26 mouse cellular contexts compared by ENCODE assay signal in the genomic region with DNA sequence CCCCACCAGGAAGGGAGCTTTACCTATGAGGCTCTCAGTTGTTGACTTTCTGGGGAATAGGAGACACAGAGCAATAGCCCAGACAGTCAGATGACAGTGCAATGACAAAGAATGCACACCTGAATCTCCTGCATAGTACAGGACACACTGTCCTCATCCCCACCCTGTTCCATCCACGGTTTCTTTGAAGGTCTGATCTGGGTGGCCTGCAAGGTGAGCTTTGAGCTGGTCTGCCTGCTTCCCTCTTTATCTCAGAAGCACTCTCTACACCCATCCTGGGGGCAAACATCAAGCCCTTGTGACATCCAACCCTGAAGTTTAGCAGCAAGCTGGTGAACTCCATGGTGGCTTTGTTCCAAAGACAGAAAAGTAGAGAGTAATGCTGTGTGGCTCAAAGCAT. TPM values are rescaled to one million over a fixed set of nuclear protein-coding genes. Genes with fewer than 3 reads are reported as not detected.
DNase-seq lines count a peak whose midpoint lies in the region; ATAC-seq and TF ChIP-seq lines count a peak whose summit lies in the region.
"Had no signal": no experiment of that assay in that cellular context is flagged by ENCODE, and none has a peak within 500 bp of the region (broad histone marks: within the 10 kb centered on the region; RNA-seq: fewer than 3 reads in every experiment).

No protein-coding gene starts in this region.

- no peak for TF ChIP-seq EP300 in liver, embryonic 14.5 days (IDR thresholded peaks at IDR 0.05; ENCODE audit: low read depth)

- WGBS in limb, embryonic 15.5 days = 63% methylated on average over 1 of the region's 1 CpGs
- WGBS in limb, embryonic 10.5 days = 85% methylated on average over 1 of the region's 1 CpGs
- 11% methylated on average over 1 of the region's 1 CpGs for WGBS in liver, embryonic 14.5 days (ENCODE audit: insufficient replicate concordance)
- WGBS in liver, embryonic 11.5 days = 59% methylated on average over 1 of the region's 1 CpGs
- 35% methylated on average over 1 of the region's 1 CpGs for WGBS in liver, embryonic 16.5 days (ENCODE audit: insufficient replicate concordance)
- 74% methylated on average over 1 of the region's 1 CpGs for WGBS in hindbrain, embryonic 11.5 days

- H3K9me3 ChIP-seq in limb, embryonic 15.5 days = no peaks in the 10 kb centered on the region
- H3K9me3 ChIP-seq in limb, embryonic 10.5 days (replicated peaks) = no peaks in the 10 kb centered on the region
- H3K9me3 ChIP-seq in liver, embryonic 14.5 days (ENCODE audit: control insufficient read depth, low read length) = no peaks in the 10 kb centered on the region
- H3K9me3 ChIP-seq in liver, embryonic 11.5 days (ENCODE audit: control insufficient read depth, low read length) = no peaks in the 10 kb centered on the region
- no peaks in the 10 kb centered on the region for H3K9me3 ChIP-seq in liver, embryonic 16.5 days (replicated peaks; ENCODE audit: control insufficient read depth, low read length)
- no peaks in the 10 kb centered on the region for H3K9me3 ChIP-seq in hindbrain, embryonic 11.5 days (ENCODE audit: control insufficient read depth, low read length)
- H3K9me3 ChIP-seq: embryonic facial prominence, embryonic 13.5 days; embryonic facial prominence, embryonic 15.5 days; forebrain, embryonic 10.5 days; forebrain, embryonic 12.5 days; G1E had no signal

- no peak overlapping the region for H3K9ac ChIP-seq in limb, embryonic 15.5 days
- no peak overlapping the region for H3K9ac ChIP-seq in liver, embryonic 14.5 days (replicated peaks)
- H3K9ac ChIP-seq in liver, embryonic 11.5 days (ENCODE audit: low read depth, low read length) = no peak overlapping the region
- H3K9ac ChIP-seq in liver, embryonic 16.5 days (ENCODE audit: low read depth, low read length) = no peak overlapping the region
- no peak overlapping the region for H3K9ac ChIP-seq in hindbrain, embryonic 11.5 days (ENCODE audit: low read depth, low read length)
- H3K9ac ChIP-seq: embryonic facial prominence, embryonic 13.5 days; embryonic facial prominence, embryonic 15.5 days; forebrain, embryonic 12.5 days had no signal

- H3K27me3 ChIP-seq in limb, embryonic 15.5 days = peaks cover 4% of the 10 kb centered on the region
- peaks cover 5% of the 10 kb centered on the region; the same call in 1 of the 2 replicates for H3K27me3 ChIP-seq in limb, embryonic 10.5 days (ENCODE audit: low read depth, poor library complexity, severe bottlenecking)
- peaks cover 2% of the 10 kb centered on the region for H3K27me3 ChIP-seq in liver, embryonic 14.5 days (ENCODE audit: control insufficient read depth, insufficient read depth, low read length)
- H3K27me3 ChIP-seq in liver, embryonic 11.5 days (replicated peaks; ENCODE audit: control insufficient read depth, insufficient read depth, low read length) = peaks cover 11% of the 10 kb centered on the region
- H3K27me3 ChIP-seq in liver, embryonic 16.5 days (ENCODE audit: control insufficient read depth, insufficient read depth, low read depth, low read length) = peaks cover 19% of the 10 kb centered on the region
- H3K27me3 ChIP-seq in hindbrain, embryonic 11.5 days (ENCODE audit: control insufficient read depth, insufficient read depth, low read length) = peaks cover under 1% of the 10 kb centered on the region
- H3K27me3 ChIP-seq: CH12.LX, Patski had no signal

- TF ChIP-seq CTCF in liver, embryonic 14.5 days (IDR thresholded peaks at IDR 0.05; ENCODE audit: low read depth) = no peak

- H3K4me2 ChIP-seq in limb, embryonic 15.5 days = no peak overlapping the region
- H3K4me2 ChIP-seq in liver, embryonic 14.5 days (ENCODE audit: low read depth) = no peak overlapping the region
- no peak overlapping the region for H3K4me2 ChIP-seq in liver, embryonic 11.5 days
- no peak overlapping the region for H3K4me2 ChIP-seq in liver, embryonic 16.5 days (ENCODE audit: low read depth, low read length)
- no peak overlapping the region for H3K4me2 ChIP-seq in hindbrain, embryonic 11.5 days (replicated peaks; ENCODE audit: low read depth, low read length)
- H3K4me2 ChIP-seq: embryonic facial prominence, embryonic 13.5 days; embryonic facial prominence, embryonic 15.5 days; forebrain, embryonic 12.5 days had no signal

- no peak overlapping the region for H3K27ac ChIP-seq in limb, embryonic 15.5 days
- H3K27ac ChIP-seq in limb, embryonic 10.5 days = no peak overlapping the region
- no peak overlapping the region for H3K27ac ChIP-seq in liver, embryonic 14.5 days
- H3K27ac ChIP-seq in liver, embryonic 11.5 days (ENCODE audit: low read depth, low read length) = no peak overlapping the region
- H3K27ac ChIP-seq in liver, embryonic 16.5 days (ENCODE audit: low read length) = peak overlapping the region; percentile 2; the same call in 1 of the 2 replicates
- no peak overlapping the region for H3K27ac ChIP-seq in hindbrain, embryonic 11.5 days (ENCODE audit: low read depth, low read length)
- H3K27ac ChIP-seq: embryonic facial prominence, embryonic 13.5 days; embryonic facial prominence, embryonic 15.5 days; forebrain, embryonic 10.5 days; forebrain, embryonic 12.5 days had no signal

- ATAC-seq in limb, embryonic 15.5 days (ENCODE audit: insufficient number of reproducible peaks, low FRiP score, low TSS enrichment, low read depth) = 0 out of 2 replicates have a peak, but pooled peaks have one; percentile 19
- ATAC-seq in liver, embryonic 14.5 days (ENCODE audit: insufficient read depth) = peak; percentile 35; the same call in 1 of the 2 replicates
- no peak for ATAC-seq in liver, embryonic 11.5 days (replicated peaks; ENCODE audit: low FRiP score)
- ATAC-seq in liver, embryonic 16.5 days (ENCODE audit: low read depth) = peak; percentile 58
- ATAC-seq in hindbrain, embryonic 11.5 days (ENCODE audit: low FRiP score) = no peak
- ATAC-seq: activated CD4-positive, CD25-positive, alpha-beta regulatory T cell, adult 4 months; CD4-positive, CD25-positive, alpha-beta regulatory T cell, adult 4 months; forebrain, embryonic 14.5 days; Patski had no signal

- no peaks in the 10 kb centered on the region for H3K36me3 ChIP-seq in limb, embryonic 15.5 days
- peaks cover 48% of the 10 kb centered on the region for H3K36me3 ChIP-seq in limb, embryonic 10.5 days
- H3K36me3 ChIP-seq in liver, embryonic 14.5 days (replicated peaks; ENCODE audit: control insufficient read depth, insufficient read depth, low read depth) = no peaks in the 10 kb centered on the region
- H3K36me3 ChIP-seq in liver, embryonic 11.5 days (ENCODE audit: control insufficient read depth, insufficient read depth, low read length) = no peaks in the 10 kb centered on the region
- H3K36me3 ChIP-seq in liver, embryonic 16.5 days (ENCODE audit: control insufficient read depth, insufficient read depth) = no peaks in the 10 kb centered on the region
- H3K36me3 ChIP-seq in hindbrain, embryonic 11.5 days (ENCODE audit: control insufficient read depth, insufficient read depth, low read length) = no peaks in the 10 kb centered on the region
- H3K36me3 ChIP-seq: embryonic facial prominence, embryonic 13.5 days; embryonic facial prominence, embryonic 15.5 days; forebrain, embryonic 12.5 days; G1E had no signal

- no peak overlapping the region for H3K4me3 ChIP-seq in limb, embryonic 15.5 days
- no peak overlapping the region for H3K4me3 ChIP-seq in limb, embryonic 10.5 days
- no peak overlapping the region for H3K4me3 ChIP-seq in liver, embryonic 14.5 days (ENCODE audit: insufficient read depth in 1 of 2, low read depth in 2 of 2, low read length in 2 of 2)
- no peak overlapping the region for H3K4me3 ChIP-seq in liver, embryonic 11.5 days (ENCODE audit: low read depth, low read length)
- H3K4me3 ChIP-seq in liver, embryonic 16.5 days (ENCODE audit: low read depth, low read length) = no peak overlapping the region
- no peak overlapping the region for H3K4me3 ChIP-seq in hindbrain, embryonic 11.5 days (ENCODE audit: low read depth, low read length)
- H3K4me3 ChIP-seq: embryonic facial prominence, embryonic 13.5 days; embryonic facial prominence, embryonic 15.5 days; erythroblast, embryonic 14.5 days; forebrain, embryonic 10.5 days; forebrain, embryonic 12.5 days had no signal

- peak; percentile 66 for DNase-seq in heart, adult 11 months
- no peak for DNase-seq in heart, adult 18-20 months
- DNase-seq in limb, embryonic 10.5 days (ENCODE audit: low spot score) = no peak
- no peak for DNase-seq in liver, embryonic 14.5 days (ENCODE audit: low read depth in 3 of 3, low spot score in 3 of 3)
- no peak for DNase-seq in liver, embryonic 11.5 days (ENCODE audit: low spot score)
- no peak for DNase-seq in hindbrain, embryonic 11.5 days (ENCODE audit: low spot score)
- DNase-seq: adrenal gland, adult 8-10 months; adrenal gland, postnatal 14 days; adrenal gland, postnatal 36 days; B cell, adult 2 months; cerebellum, adult 11-12 months; cerebellum, adult 2 months; cerebellum, adult 9-10 months had no signal

- H3K4me1 ChIP-seq in limb, embryonic 15.5 days = no peaks in the 10 kb centered on the region
- H3K4me1 ChIP-seq in limb, embryonic 10.5 days = no peaks in the 10 kb centered on the region
- no peaks in the 10 kb centered on the region for H3K4me1 ChIP-seq in liver, embryonic 14.5 days (replicated peaks; ENCODE audit: control insufficient read depth in 2 of 2, insufficient read depth in 2 of 2, low read length in 1 of 2)
- H3K4me1 ChIP-seq in liver, embryonic 11.5 days (replicated peaks; ENCODE audit: control insufficient read depth, insufficient read depth, low read length) = no peaks in the 10 kb centered on the region
- H3K4me1 ChIP-seq in liver, embryonic 16.5 days (ENCODE audit: control insufficient read depth, low read depth, low read length) = no peaks in the 10 kb centered on the region
- H3K4me1 ChIP-seq in hindbrain, embryonic 11.5 days (replicated peaks; ENCODE audit: control insufficient read depth, insufficient read depth, low read length) = no peaks in the 10 kb centered on the region
- H3K4me1 ChIP-seq: embryonic facial prominence, embryonic 13.5 days; embryonic facial prominence, embryonic 15.5 days; forebrain, embryonic 10.5 days; forebrain, embryonic 12.5 days had no signal

RNA-seq across cellular contexts. Expression of a gene that starts 9.7 kb away (rescaled TPM):
- 10 to 100 TPM; 55.7 to 65.7 TPM for total RNA-seq in heart, adult 18-20 months (2021)
- 434 and 451 TPM in 2 replicates for polyA plus RNA-seq in limb, embryonic 15.5 days (2015; fragmentation: Nextera tagmentation; extraction: Ambion mirVana)
- 474 and 593 TPM in 2 replicates for polyA plus RNA-seq in limb, embryonic 10.5 days (2016; fragmentation: Nextera tagmentation; extraction: Ambion mirVana)
- polyA plus RNA-seq in liver, embryonic 14.5 days (2012; rRNA removed) = 78.8 and 91.5 TPM in 2 replicates
- polyA plus RNA-seq in liver, embryonic 14.5 days (2014; fragmentation: Nextera tagmentation; extraction: Ambion mirVana) = 42.4 and 43.2 TPM in 2 replicates
- polyA plus RNA-seq in liver, embryonic 11.5 days (2014; fragmentation: Nextera tagmentation; extraction: Ambion mirVana) = 172 and 195 TPM in 2 replicates
- 209 and 240 TPM in 2 replicates for polyA plus RNA-seq in liver, embryonic 16.5 days (2015; fragmentation: Nextera tagmentation; extraction: Ambion mirVana)
- polyA plus RNA-seq in hindbrain, embryonic 11.5 days (2014; fragmentation: Nextera tagmentation; extraction: Ambion mirVana) = 158 and 267 TPM in 2 replicates
- polyA plus RNA-seq: activated CD4-positive, CD25-positive, alpha-beta regulatory T cell, adult 4 months; G1E had no signal

Comparison
In these comparisons a context has a peak if more than half of its experiments do, and no peak if none do; other contexts are left out.
1. ATAC-seq: peak in limb, embryonic 15.5 days (single experiment), liver, embryonic 14.5 days (single experiment) and liver, embryonic 16.5 days (single experiment); none in liver, embryonic 11.5 days (single experiment) and hindbrain, embryonic 11.5 days (single experiment).